Mouse (Mus musculus) liver, embryonic 14.5 days (tissue): ENCODE measurements at regions not wholly inside any gene's neighbourhood (a gene's known extent, or its start where the extent isn't known, plus 50 kb on each side); places are given as distances from the start of the nearest gene placed in this dataset.

Source experiments
- ATAC-seq: fragments of 200-750 bp; cut with Nextera tagmentation; 2 replicates; pipeline ENCODE4 v1.8.0; 2017; ENCODE audit warnings: moderate number of reproducible peaks, mild to moderate bottlenecking, moderate library complexity; ENCODE audit not compliant: insufficient read depth
- DNase-seq, 3 experiments: peaks; one replicate each; pipeline ENCODE4 v3.0.0-alpha.2; 2012 to 2013; ENCODE audit warnings: low read depth in 3 of 3, low spot score in 3 of 3
- H3K27ac ChIP-seq: fragments of 300-500 bp; sonication (generic); 2 replicates; pipeline ENCODE4 v1.5.1; 2014; ENCODE audit warnings: moderate library complexity, mild to moderate bottlenecking, control low read depth, inconsistent platforms
- H3K27me3 ChIP-seq: fragments of 300-500 bp; sonication (generic); 2 replicates; pipeline ENCODE4 v1.6.1; 2014; ENCODE audit warnings: mild to moderate bottlenecking, low read length, moderate library complexity; ENCODE audit not compliant: control insufficient read depth, insufficient read depth
- H3K36me3 ChIP-seq: fragments of 300-500 bp; sonication (generic); replicated peaks from 2 replicates; pipeline ENCODE4 v1.6.1; 2014; ENCODE audit warnings: low read depth; ENCODE audit not compliant: control insufficient read depth, insufficient read depth
- H3K4me1 ChIP-seq, 2 experiments: fragments of 200-500 bp in 1 of 2; fragments of 300-500 bp in 1 of 2; sonication (generic) in 1 of 2; replicated peaks; 2 replicates each; pipeline ENCODE4 v1.6.1; 2012 to 2014; ENCODE audit warnings: antibody characterized with exemption in 1 of 2, inconsistent platforms in 1 of 2, low read length in 1 of 2; ENCODE audit not compliant: control insufficient read depth in 2 of 2, insufficient read depth in 2 of 2
- H3K4me2 ChIP-seq: fragments of 300-500 bp; sonication (generic); 2 replicates; pipeline ENCODE4 v1.6.1; 2014; ENCODE audit warnings: low read depth, mild to moderate bottlenecking, control low read depth, moderate library complexity
- H3K4me3 ChIP-seq, 2 experiments: fragments of 200-500 bp in 1 of 2; fragments of 300-500 bp in 1 of 2; sonication (generic) in 1 of 2; 2 replicates each; pipeline ENCODE4 v1.5.1; 2012 to 2014; ENCODE audit warnings: low read depth in 2 of 2, low read length in 2 of 2, mild to moderate bottlenecking in 2 of 2, control low read depth in 1 of 2, inconsistent platforms in 1 of 2, moderate library complexity in 1 of 2; ENCODE audit not compliant: insufficient read depth in 1 of 2
- H3K9ac ChIP-seq: fragments of 300-500 bp; sonication (generic); replicated peaks from 2 replicates; pipeline ENCODE4 v1.6.1; 2014; ENCODE audit warnings: mild to moderate bottlenecking, control low read depth, moderate library complexity
- H3K9me3 ChIP-seq: fragments of 300-500 bp; sonication (generic); 2 replicates; pipeline ENCODE4 v1.6.1; 2016; ENCODE audit warnings: low read length, mixed read lengths; ENCODE audit not compliant: control insufficient read depth
- CTCF ChIP-seq: IDR thresholded peaks from 2 replicates; pipeline ENCODE4 v1.5.1; 2016; ENCODE audit warnings: antibody characterized with exemption, low read depth, control low read depth
- EP300 ChIP-seq: IDR thresholded peaks from 2 replicates; pipeline ENCODE4 v1.6.1; 2016; ENCODE audit warnings: antibody characterized with exemption, low read depth
- WGBS: fragments of 180-500 bp; shearing (Covaris S2); extraction: QIAGEN DNeasy Blood & Tissue Kit; methylation state at CpG from one replicate; pipeline ENCODE4 v1.1.7; 2014; ENCODE audit not compliant: insufficient replicate concordance; 5-methylcytosine and 5-hydroxymethylcytosine counted together

- 26% methylated on average over 2 of the region's 2 CpGs for WGBS
- DNase-seq (no peak), ATAC-seq (no peak)
- Histone ChIP-seq H3K27ac (no peak overlapping the region), H3K36me3 (no peaks in the 10 kb centered on the region), H3K4me1 (no peaks in the 10 kb centered on the region), H3K27me3 (no peaks in the 10 kb centered on the region), H3K9ac (no peak overlapping the region), H3K4me3 (no peak overlapping the region), H3K9me3 (no peaks in the 10 kb centered on the region), H3K4me2 (no peak overlapping the region)
- TF ChIP-seq EP300 (no peak), CTCF (no peak)
Measured at GRCm38 (mm10) chr11:55867141-55867540, 173.7 kb downstream of the Nmur2 start.

DNA sequence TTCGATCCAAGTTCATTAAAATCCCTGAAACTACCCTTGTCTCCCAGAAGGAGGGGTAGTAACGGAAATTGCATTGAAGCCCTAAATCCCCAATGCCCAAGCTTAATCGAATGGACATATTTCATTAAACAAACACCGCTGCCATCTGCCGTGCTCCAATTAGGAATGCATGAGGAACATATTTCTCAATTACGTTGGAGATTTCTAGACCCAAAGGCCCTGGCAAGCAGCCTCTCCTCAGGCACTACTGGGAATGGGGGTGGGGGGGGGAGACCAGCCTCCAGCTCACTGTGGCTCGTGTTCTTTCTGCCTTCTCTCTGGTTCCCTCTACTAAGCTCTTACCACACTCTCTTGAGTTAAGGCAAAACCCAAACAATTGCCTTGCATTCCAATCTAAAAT is 181.6 kb downstream of the Nmur2 start:
- no peak overlapping the region for H3K4me3 ChIP-seq
- ATAC-seq, result no peak
- H3K27me3 ChIP-seq, result no peaks in the 10 kb centered on the region
- H3K9me3 ChIP-seq, result no peaks in the 10 kb centered on the region
- H3K27ac ChIP-seq, result no peak overlapping the region
- no peaks in the 10 kb centered on the region for H3K36me3 ChIP-seq
- DNase-seq, result no peak
- TF ChIP-seq CTCF (no peak), EP300 (no peak)
- H3K9ac ChIP-seq, result no peak overlapping the region
- no peak overlapping the region for H3K4me2 ChIP-seq
- 57% methylated on average over 7 of the region's 7 CpGs for WGBS
- H3K4me1 ChIP-seq, result no peaks in the 10 kb centered on the region

GRCm38 (mm10) chr11:55820479-55820878 is 212.5 kb upstream of the Glra1 start:
- Histone ChIP-seq H3K36me3 (no peaks in the 10 kb centered on the region), H3K27me3 (no peaks in the 10 kb centered on the region), H3K9me3 (no peaks in the 10 kb centered on the region), H3K4me1 (no peaks in the 10 kb centered on the region), H3K9ac (no peak overlapping the region), H3K4me3 (no peak overlapping the region), H3K4me2 (no peak overlapping the region), H3K27ac (no peak overlapping the region)
- ATAC-seq, result no peak
- WGBS, result 56% methylated on average over 6 of the region's 6 CpGs
- TF ChIP-seq EP300, result no peak
- TF ChIP-seq CTCF, result no peak
- no peak for DNase-seq

DNA sequence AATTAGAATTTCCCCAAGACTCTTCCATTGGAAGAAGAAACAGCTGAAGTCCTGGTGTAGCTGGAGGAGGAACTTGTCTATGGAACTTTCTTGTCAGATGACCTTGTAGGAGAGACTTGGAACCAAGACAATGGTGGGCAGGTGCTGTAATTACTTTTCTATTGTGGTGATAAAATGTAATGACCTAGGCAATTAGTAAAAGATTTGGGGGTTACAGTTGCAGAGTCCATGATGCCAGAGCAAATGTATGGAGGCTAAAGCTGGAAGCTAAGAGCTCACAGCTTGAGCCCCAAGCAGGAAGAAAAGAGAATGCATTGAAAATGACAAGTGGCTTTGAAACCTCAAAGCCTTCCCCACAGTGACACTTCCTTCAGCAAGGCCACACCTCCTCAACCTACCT is 208.6 kb upstream of the Glra1 start:
- Histone ChIP-seq H3K27ac (no peak overlapping the region), H3K4me1 (no peaks in the 10 kb centered on the region)
- TF ChIP-seq CTCF, result no peak
- no peak for TF ChIP-seq EP300

GRCm38 (mm10) chr11:55810685-55811084 is 202.7 kb upstream of the Glra1 start:
- 52% methylated on average over 3 of the region's 3 CpGs for WGBS
- no peak for DNase-seq
- ATAC-seq, result no peak

More for the DNA sequence above, 208.6 kb upstream of the Glra1 start:
- H3K4me3 ChIP-seq, result no peak overlapping the region
- no peak overlapping the region for H3K4me2 ChIP-seq
- H3K27me3 ChIP-seq, result no peaks in the 10 kb centered on the region
- H3K9me3 ChIP-seq, result no peaks in the 10 kb centered on the region
- ATAC-seq (no peak), DNase-seq (no peak)
- no peak overlapping the region for H3K9ac ChIP-seq
- no peaks in the 10 kb centered on the region for H3K36me3 ChIP-seq

More at GRCm38 (mm10) chr11:55810685-55811084, 202.7 kb upstream of the Glra1 start:
- no peak overlapping the region for H3K4me2 ChIP-seq
- H3K27me3 ChIP-seq, result no peaks in the 10 kb centered on the region
- no peaks in the 10 kb centered on the region for H3K4me1 ChIP-seq
- H3K9ac ChIP-seq, result no peak overlapping the region
- TF ChIP-seq EP300 (no peak), CTCF (no peak)
- H3K9me3 ChIP-seq, result no peaks in the 10 kb centered on the region
- no peak overlapping the region for H3K4me3 ChIP-seq
- no peak overlapping the region for H3K27ac ChIP-seq
- no peaks in the 10 kb centered on the region for H3K36me3 ChIP-seq
